Mouse (Mus musculus) small intestine, adult 2 months (tissue): Measurements from ENCODE around the gene Ces2h.

Source experiments
- CTCF ChIP-seq: fragments of 200-500 bp; IDR thresholded peaks from 2 replicates; pipeline ENCODE4 v1.5.1; 2012; ENCODE audit warnings: low read depth, mild to moderate bottlenecking, control low read depth, inconsistent platforms, low read length, moderate library complexity, mixed read lengths; ENCODE audit not compliant: insufficient replicate concordance, insufficient read length; ENCODE audit errors: extremely low read depth
- POLR2A ChIP-seq: fragments of 200-500 bp; IDR thresholded peaks from 2 replicates; pipeline ENCODE4 v1.6.1; 2012; ENCODE audit warnings: low read depth, mild to moderate bottlenecking, control low read depth, inconsistent platforms, low read length, moderate library complexity

GRCm38 (mm10) chr8:105048371-105048854, 47.8 kb downstream of the Ces2h start, which contains the start of gene Ces3a:
- TF ChIP-seq CTCF (no peak), POLR2A (no peak)
